Mouse (Mus musculus) kidney, postnatal 14 days (tissue): ENCODE measurements at regions not wholly inside any gene's neighbourhood (a gene's known extent, or its start where the extent isn't known, plus 50 kb on each side); places are given as distances from the start of the nearest gene placed in this dataset.
"Not testable (repeated sequence)": the region's sequence is repeated elsewhere in the genome, so short reads cannot be mapped to it uniquely, and the experiment has no call there.

Experiments used
- DNase-seq: peaks from one replicate; pipeline ENCODE4 v3.0.0; 2022; ENCODE audit warnings: mixed read lengths

- no peak for DNase-seq
Measured at GRCm38 (mm10) chr4:153616938-153617337, 134.3 kb upstream of the Ajap1 start.

GRCm38 (mm10) chr4:153620871-153621270 is 138.3 kb upstream of the Ajap1 start:
- no peak for DNase-seq

- DNase-seq: no peak
Measured at GRCm38 (mm10) chr4:153631161-153631560, 148.6 kb upstream of the Ajap1 start.

- DNase-seq: no peak
Measured at GRCm38 (mm10) chr4:153632056-153632455, 149.4 kb upstream of the Ajap1 start.

- no peak for DNase-seq
Measured at GRCm38 (mm10) chr4:153632551-153632950, 149.9 kb upstream of the Ajap1 start.

- no peak for DNase-seq
Measured at GRCm38 (mm10) chr4:153633260-153633659, 150.6 kb upstream of the Ajap1 start.

GRCm38 (mm10) chr4:153634221-153634881 is 151.7 kb upstream of the Ajap1 start:
- DNase-seq: no peak

GRCm38 (mm10) chr4:153637989-153638388 is 155.4 kb upstream of the Ajap1 start:
- no peak for DNase-seq

GRCm38 (mm10) chr4:153651849-153652248 is 169.2 kb upstream of the Ajap1 start:
- DNase-seq: no peak

GRCm38 (mm10) chr4:153652841-153653240 is 170.2 kb upstream of the Ajap1 start:
- no peak for DNase-seq

GRCm38 (mm10) chr4:153662731-153663130 is 180.1 kb upstream of the Ajap1 start:
- DNase-seq: peak; percentile 24

GRCm38 (mm10) chr4:153666626-153667236 is 184.1 kb upstream of the Ajap1 start:
- DNase-seq: not testable (repeated sequence)

GRCm38 (mm10) chr4:153669070-153669469 is 186.5 kb upstream of the Ajap1 start:
- DNase-seq: no peak

- DNase-seq: no peak
Measured at GRCm38 (mm10) chr4:153670216-153670615, 187.6 kb upstream of the Ajap1 start.

GRCm38 (mm10) chr4:153675431-153675830 is 192.8 kb upstream of the Ajap1 start:
- DNase-seq: no peak

- DNase-seq: peak; percentile 36
Measured at GRCm38 (mm10) chr4:153679151-153679550, 196.5 kb upstream of the Ajap1 start.

- DNase-seq: no peak
Measured at GRCm38 (mm10) chr4:153688441-153688840, 205.8 kb upstream of the Ajap1 start.

GRCm38 (mm10) chr4:153693881-153694280 is 211.3 kb upstream of the Ajap1 start:
- no peak for DNase-seq

GRCm38 (mm10) chr4:153696426-153697040 is 213.9 kb upstream of the Ajap1 start:
- DNase-seq: no peak

- no peak for DNase-seq
Measured at GRCm38 (mm10) chr4:153707218-153707617, 224.6 kb upstream of the Ajap1 start.

- no peak for DNase-seq
Measured at GRCm38 (mm10) chr4:153714995-153715645, 232.5 kb upstream of the Ajap1 start.

GRCm38 (mm10) chr4:153717273-153717672 is 234.7 kb upstream of the Ajap1 start:
- DNase-seq: no peak

- DNase-seq: no peak
Measured at GRCm38 (mm10) chr4:153724045-153724444, 233.0 kb upstream of the A430005L14Rik start.

- no peak for DNase-seq
Measured at GRCm38 (mm10) chr4:153727273-153727672, 229.8 kb upstream of the A430005L14Rik start.
